Mouse (Mus musculus) induced T-regulatory cell, adult 2 months (primary cell): ENCODE data around the gene Zbtb11.
"Not testable (repeated sequence)": the region's sequence is repeated elsewhere in the genome, so short reads cannot be mapped to it uniquely, and the experiment has no call there.

Experiments used
- DNase-seq: peaks from one replicate; pipeline ENCODE4 v3.0.0-alpha.2; 2012; ENCODE audit warnings: low read depth

Zbtb11 gene

GRCm38 (mm10) chr16:55973431-55974255, at the start of gene Zbtb11:
Gene Zbtb11, plus strand, starts transcription at chr16:55973883.
- DNase-seq = peak; percentile 99

- DNase-seq = peak; percentile 29
Observed at GRCm38 (mm10) chr16:55924010-55924409, 49.7 kb upstream of the Zbtb11 start.

- DNase-seq = peak; percentile 81
Observed at GRCm38 (mm10) chr16:55933681-55934343, 39.9 kb upstream of the Zbtb11 start.

GRCm38 (mm10) chr16:55934453-55935037, 39.1 kb upstream of the Zbtb11 start, which contains the start of gene Cep97:
Gene Cep97, minus strand, starts transcription at chr16:55934855.
- peak; percentile 95 for DNase-seq

- DNase-seq = no peak
Observed at GRCm38 (mm10) chr16:55938761-55939160, 34.9 kb upstream of the Zbtb11 start.

GRCm38 (mm10) chr16:55939703-55940102, 34.0 kb upstream of the Zbtb11 start:
- DNase-seq = no peak

- no peak for DNase-seq
Observed at GRCm38 (mm10) chr16:55940781-55941180, 32.9 kb upstream of the Zbtb11 start.

GRCm38 (mm10) chr16:55947266-55947665, 26.4 kb upstream of the Zbtb11 start:
- DNase-seq = peak; percentile 43

- DNase-seq = peak; percentile 77
Observed at GRCm38 (mm10) chr16:55947876-55948410, 25.7 kb upstream of the Zbtb11 start.

- DNase-seq = peak; percentile 98
Observed at GRCm38 (mm10) chr16:55948963-55949362, 24.7 kb upstream of the Zbtb11 start.

- no peak for DNase-seq
Observed at GRCm38 (mm10) chr16:55950462-55950861, 23.2 kb upstream of the Zbtb11 start.

- peak; percentile 99 for DNase-seq
Observed at GRCm38 (mm10) chr16:55950946-55951678, 22.6 kb upstream of the Zbtb11 start.

GRCm38 (mm10) chr16:55951679-55952327, 21.9 kb upstream of the Zbtb11 start:
- peak; percentile 75 for DNase-seq

- peak; percentile 50 for DNase-seq
Observed at GRCm38 (mm10) chr16:55952771-55953170, 20.9 kb upstream of the Zbtb11 start.

- DNase-seq = not testable (repeated sequence)
Observed at GRCm38 (mm10) chr16:55954196-55954595, 19.5 kb upstream of the Zbtb11 start.

- DNase-seq = peak; percentile 73
Observed at GRCm38 (mm10) chr16:55963068-55963467, 10.6 kb upstream of the Zbtb11 start.

GRCm38 (mm10) chr16:55964126-55964949, 9.3 kb upstream of the Zbtb11 start:
- DNase-seq = peak; percentile 68

GRCm38 (mm10) chr16:55966212-55966871, 7.3 kb upstream of the Zbtb11 start, which contains the start of gene Rpl24:
Gene Rpl24, plus strand, starts transcription at chr16:55966275.
- peak; percentile 96 for DNase-seq

GRCm38 (mm10) chr16:55967221-55967620, 6.5 kb upstream of the Zbtb11 start:
- DNase-seq = peak; percentile 41

GRCm38 (mm10) chr16:55969147-55969546, 4.5 kb upstream of the Zbtb11 start:
- peak; percentile 76 for DNase-seq
